Mouse (Mus musculus) CH12.LX (cell line): ENCODE data around the gene Ap3s2. TPM values are rescaled to one million over a fixed set of nuclear protein-coding genes. Genes with fewer than 3 reads are reported as not detected.

Experiments
- DNase-seq: peaks from one replicate; pipeline ENCODE4 v3.0.0-alpha.2; 2013; ENCODE audit errors: extremely low read depth
- H3K27ac ChIP-seq: 2 replicates; pipeline ENCODE4 v1.5.1; 2012; ENCODE audit warnings: low read depth, mild to moderate bottlenecking, control low read depth, moderate library complexity; ENCODE audit not compliant: insufficient read depth
- H3K27me3 ChIP-seq: replicated peaks from 2 replicates; pipeline ENCODE3; 2012; ENCODE audit warnings: inconsistent platforms
- H3K36me3 ChIP-seq, 2 experiments: replicated peaks in 1 of 2; 2 replicates each; pipeline versions ENCODE3 to v1.6.1; 2012; ENCODE audit warnings: inconsistent platforms in 1 of 2, low read length in 1 of 2, mild to moderate bottlenecking in 1 of 2, mixed read lengths in 1 of 2, moderate library complexity in 1 of 2; ENCODE audit not compliant: control insufficient read depth in 1 of 2, insufficient read depth in 1 of 2
- H3K4me1 ChIP-seq, 2 experiments: 2 replicates each; pipeline ENCODE4 v1.6.1; 2012; ENCODE audit warnings: inconsistent platforms in 1 of 2, moderate library complexity in 1 of 2; ENCODE audit not compliant: insufficient read depth in 2 of 2, control insufficient read depth in 1 of 2
- H3K4me2 ChIP-seq: 2 replicates; pipeline ENCODE4 v1.6.1; 2012; ENCODE audit warnings: low read depth, mild to moderate bottlenecking, control low read depth; ENCODE audit not compliant: poor library complexity, insufficient read depth, severe bottlenecking
- H3K4me3 ChIP-seq, 3 experiments: fragments of 150-350 bp in 1 of 3; sonication (generic) in 1 of 3; replicated peaks in 1 of 3; 2 replicates each; pipeline versions ENCODE3 to v1.5.1; 2011 to 2012; ENCODE audit warnings: low read depth in 2 of 3, low read length in 2 of 3, mild to moderate bottlenecking in 2 of 3, moderate library complexity in 2 of 3, control low read depth in 1 of 3, improper control_type of control experiment in 1 of 3, inconsistent platforms in 1 of 3, mixed read lengths in 1 of 3; ENCODE audit not compliant: poor library complexity in 1 of 3
- H3K79me2 ChIP-seq: replicated peaks from 2 replicates; pipeline ENCODE4 v1.6.1; 2012; ENCODE audit warnings: mild to moderate bottlenecking, moderate library complexity; ENCODE audit not compliant: control insufficient read depth, poor library complexity, insufficient read depth, severe bottlenecking; ENCODE audit errors: extremely low read depth
- H3K9ac ChIP-seq: 2 replicates; pipeline ENCODE4 v1.6.1; 2012; ENCODE audit warnings: low read depth, mild to moderate bottlenecking, control low read depth, moderate library complexity; ENCODE audit not compliant: insufficient read depth
- H3K9me3 ChIP-seq: replicated peaks from 2 replicates; pipeline ENCODE3; 2012; ENCODE audit warnings: low read length, inconsistent platforms, mixed read lengths
- BHLHE40 ChIP-seq: IDR thresholded peaks from 2 replicates; pipeline ENCODE4 v1.6.1; 2011; ENCODE audit warnings: mild to moderate bottlenecking, low read depth, low read length, improper control_type of control experiment
- E2F4 ChIP-seq: IDR thresholded peaks from 2 replicates; pipeline ENCODE4 v1.6.1; 2011; ENCODE audit warnings: low read depth, low read length, improper control_type of control experiment; ENCODE audit not compliant: insufficient replicate concordance
- GABPA ChIP-seq: IDR thresholded peaks from 2 replicates; pipeline ENCODE4 v1.6.1; 2012; ENCODE audit warnings: low read depth, low read length, improper control_type of control experiment, inconsistent platforms; ENCODE audit not compliant: insufficient replicate concordance
- IRF4 ChIP-seq: IDR thresholded peaks from 2 replicates; pipeline ENCODE4 v1.6.1; 2014; ENCODE audit warnings: low read depth, mild to moderate bottlenecking, inconsistent platforms, low read length, improper control_type of control experiment
- JUND ChIP-seq: conservative IDR thresholded peaks from 2 replicates; pipeline ENCODE4 v1.6.1; 2011; ENCODE audit warnings: low read depth, low read length, improper control_type of control experiment
- MAFK ChIP-seq: IDR thresholded peaks from 2 replicates; pipeline ENCODE4 v1.6.1; 2011; ENCODE audit warnings: low read length, improper control_type of control experiment; ENCODE audit not compliant: insufficient replicate concordance
- MAX ChIP-seq: IDR thresholded peaks from 2 replicates; pipeline ENCODE4 v1.6.1; 2011; ENCODE audit warnings: low read length, improper control_type of control experiment
- MAZ ChIP-seq: IDR thresholded peaks from 2 replicates; pipeline ENCODE4 v1.6.1; 2012; ENCODE audit warnings: low read depth, mild to moderate bottlenecking, inconsistent platforms, low read length, improper control_type of control experiment, moderate library complexity
- MXI1 ChIP-seq: IDR thresholded peaks from 2 replicates; pipeline ENCODE4 v1.6.1; 2011; ENCODE audit warnings: mild to moderate bottlenecking, low read depth, low read length, improper control_type of control experiment
- MYC ChIP-seq: IDR thresholded peaks from 2 replicates; pipeline ENCODE4 v1.6.1; 2011; ENCODE audit warnings: low read depth, mild to moderate bottlenecking, improper control_type of control experiment, low read length
- NELFE ChIP-seq: IDR thresholded peaks from 2 replicates; pipeline ENCODE4 v1.6.1; 2011; ENCODE audit warnings: low read depth, low read length, improper control_type of control experiment
- NRF1 ChIP-seq: IDR thresholded peaks from 2 replicates; pipeline ENCODE4 v1.6.1; 2014; ENCODE audit warnings: low read depth, mild to moderate bottlenecking, inconsistent platforms, low read length, improper control_type of control experiment, moderate library complexity
- PAX5 ChIP-seq: IDR thresholded peaks from 2 replicates; pipeline ENCODE4 v1.6.1; 2012; ENCODE audit warnings: low read length, inconsistent platforms, mixed read lengths
- POLR2A ChIP-seq: IDR thresholded peaks from 2 replicates; pipeline ENCODE4 v1.6.1; 2011; ENCODE audit warnings: low read depth, mild to moderate bottlenecking, improper control_type of control experiment, low read length
- POLR2AphosphoS2 ChIP-seq: IDR thresholded peaks from 2 replicates; pipeline ENCODE4 v1.6.1; 2011; ENCODE audit warnings: low read depth, low read length, improper control_type of control experiment
- RCOR1 ChIP-seq: conservative IDR thresholded peaks from 2 replicates; pipeline ENCODE4 v1.6.1; 2012; ENCODE audit warnings: low read depth, mild to moderate bottlenecking, inconsistent platforms, low read length, improper control_type of control experiment
- SIN3A ChIP-seq: IDR thresholded peaks from 2 replicates; pipeline ENCODE4 v1.6.1; 2012; ENCODE audit warnings: low read length, improper control_type of control experiment, inconsistent platforms
- SMC3 ChIP-seq: IDR thresholded peaks from 2 replicates; pipeline ENCODE4 v1.6.1; 2011; ENCODE audit warnings: low read depth, low read length, improper control_type of control experiment
- TBP ChIP-seq: conservative IDR thresholded peaks from 2 replicates; pipeline ENCODE4 v1.6.1; 2011; ENCODE audit warnings: low read depth, low read length, improper control_type of control experiment
- USF2 ChIP-seq: conservative IDR thresholded peaks from 2 replicates; pipeline ENCODE4 v1.6.1; 2011; ENCODE audit warnings: low read depth, low read length, improper control_type of control experiment
- ZC3H11A ChIP-seq: IDR thresholded peaks from 2 replicates; pipeline ENCODE4 v1.6.1; 2012; ENCODE audit warnings: low read depth, mild to moderate bottlenecking, inconsistent platforms, low read length, improper control_type of control experiment
- ZKSCAN1 ChIP-seq: IDR thresholded peaks from 2 replicates; pipeline ENCODE4 v1.6.1; 2012; ENCODE audit warnings: low read depth, inconsistent platforms, low read length, improper control_type of control experiment, borderline replicate concordance
- ZMIZ1 ChIP-seq: IDR thresholded peaks from 2 replicates; pipeline ENCODE4 v1.6.1; 2012; ENCODE audit warnings: low read depth, mild to moderate bottlenecking, inconsistent platforms, low read length, improper control_type of control experiment
- ZNF384 ChIP-seq: IDR thresholded peaks from 2 replicates; pipeline ENCODE4 v1.6.1; 2012; ENCODE audit warnings: low read depth, low read length, improper control_type of control experiment, inconsistent platforms
- dilution Hi-C: fragments of 300-500 bp; cut with MboI; formaldehyde crosslinking; loops from 2 replicates; pipeline ENCODE4 v1.14.3; 2020; ENCODE audit warnings: low sequenced_read_pairs; ENCODE audit not compliant: extremely low pct_unique_long_range_greater_than_20kb, extremely low pct_ligation_motif_present
- in situ Hi-C: fragments of 300-500 bp; cut with MboI; formaldehyde crosslinking; loops from 3 replicates; pipeline ENCODE4 v1.14.3; 2019; ENCODE audit warnings: low sequenced_read_pairs, low pct_ligation_motif_present, low pct_unique_long_range_greater_than_20kb, mixed read lengths
- polyA plus RNA-seq: library from polyadenylated mRNA; unstranded; fragments of >175 nt; gene quantifications from 2 replicates; pipeline ENCODE4 v1.2.1, GENCODE M21; 2012; ENCODE audit warnings: low read depth; ENCODE audit not compliant: insufficient read length
- total RNA-seq, 2 experiments: library from RNA; depleted of rRNA; stranded (reverse); fragments of 300-350 nt in 1 of 2; fragments of >200 nt in 1 of 2; gene quantifications; 2 replicates each; pipeline ENCODE4 v1.2.3; 2012 to 2014

The Ap3s2 gene
- total and polyA plus RNA-seq, 3 experiments = 12.7 to 21.8 (median 14.9) TPM

DNA sequence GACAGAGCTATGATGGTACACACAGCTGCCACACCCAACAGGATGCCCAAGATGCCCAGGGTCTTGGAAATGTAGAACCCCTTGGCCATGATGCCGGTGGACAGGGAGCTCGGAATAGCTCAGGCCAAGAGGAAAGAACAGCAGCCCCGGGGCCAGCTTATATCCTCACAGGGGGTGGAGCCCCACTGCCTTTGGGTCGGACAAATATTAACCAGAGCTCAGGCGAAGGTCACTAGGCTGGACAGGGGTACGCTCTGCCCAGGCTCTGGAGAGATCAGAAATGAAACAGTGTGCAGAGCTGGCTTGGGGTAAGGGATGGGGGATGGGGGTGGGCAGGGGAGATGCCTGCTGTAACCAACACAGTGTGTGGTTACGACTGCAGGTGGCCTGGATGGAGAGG, 78.3 kb downstream of the Ap3s2 start:
- in situ Hi-C loops = no loop called here
- Histone ChIP-seq H3K4me2 (no peak overlapping the region), H3K4me3 (no peak overlapping the region), H3K9me3 (no peaks in the 10 kb centered on the region), H3K79me2 (no peaks in the 10 kb centered on the region), H3K27ac (no peak overlapping the region), H3K36me3 (no peaks in the 10 kb centered on the region), H3K4me1 (no peaks in the 10 kb centered on the region), H3K9ac (no peak overlapping the region), H3K27me3 (peaks cover 53% of the 10 kb centered on the region)
- TF ChIP-seq MXI1 = no peak
- TF ChIP-seq GABPA = no peak
- TF ChIP-seq E2F4 = no peak
- no peak for TF ChIP-seq RCOR1
- TF ChIP-seq SMC3 = no peak
- no peak for TF ChIP-seq IRF4
- no peak for TF ChIP-seq MYC
- no peak for TF ChIP-seq POLR2A
- no peak for TF ChIP-seq POLR2AphosphoS2
- TF ChIP-seq NELFE = no peak
- TF ChIP-seq ZNF384 = no peak
- TF ChIP-seq TBP = no peak
- no peak for TF ChIP-seq ZMIZ1
- no peak for TF ChIP-seq MAZ
- TF ChIP-seq ZC3H11A = no peak
- TF ChIP-seq BHLHE40 = no peak
- no peak for TF ChIP-seq ZKSCAN1
- TF ChIP-seq SIN3A = no peak
- no peak for TF ChIP-seq JUND
- no peak for DNase-seq
- dilution Hi-C loops = no loop called here

DNA sequence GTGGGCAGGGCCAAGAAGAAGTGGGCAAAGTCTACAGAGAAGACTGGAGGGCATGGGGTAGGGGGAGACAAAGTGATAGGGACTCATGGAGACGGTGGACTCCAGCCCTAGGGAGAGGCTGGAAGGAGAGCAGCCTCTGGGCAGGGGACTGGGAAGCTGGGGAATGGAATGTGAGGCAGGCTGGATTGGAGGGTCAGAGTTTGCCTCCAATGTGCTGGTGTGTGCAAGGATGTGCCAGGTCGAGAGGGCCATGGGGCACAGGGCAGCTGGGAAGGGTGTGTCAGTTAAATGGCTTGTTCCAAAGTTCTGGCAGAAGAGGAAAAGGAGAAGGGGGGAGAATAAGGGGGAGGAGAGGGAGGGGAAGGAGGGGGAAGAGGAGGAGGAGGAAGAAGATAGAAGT, 83.2 kb downstream of the Ap3s2 start:
- dilution Hi-C loops = no loop called here
- no peak for DNase-seq
- Histone ChIP-seq H3K4me1 (no peaks in the 10 kb centered on the region), H3K79me2 (no peaks in the 10 kb centered on the region), H3K9me3 (no peaks in the 10 kb centered on the region), H3K9ac (no peak overlapping the region), H3K4me3 (no peak overlapping the region), H3K27ac (no peak overlapping the region), H3K36me3 (no peaks in the 10 kb centered on the region), H3K27me3 (peaks cover 26% of the 10 kb centered on the region)
- in situ Hi-C loops = no loop called here
- TF ChIP-seq IRF4 = no peak
- TF ChIP-seq NRF1 = no peak
- no peak for TF ChIP-seq PAX5
- TF ChIP-seq TBP = no peak
- no peak for TF ChIP-seq POLR2AphosphoS2
- no peak for TF ChIP-seq SMC3
- no peak for TF ChIP-seq ZKSCAN1
- TF ChIP-seq BHLHE40 = no peak
- no peak for TF ChIP-seq SIN3A
- TF ChIP-seq MAFK = no peak
- no peak for TF ChIP-seq MAX
- TF ChIP-seq USF2 = no peak
- TF ChIP-seq, all 38 proteins: peak for 0
- no peak overlapping the region for H3K4me2 ChIP-seq
